Comparison of ENCODE assay signal across 10 mouse cellular contexts in genomic region chr8:105169582-105169981, GRCm38 (mm10). TPM values are rescaled to one million over a fixed set of nuclear protein-coding genes. Genes with fewer than 3 reads are reported as not detected.
A peak's percentile ranks its signal among the peaks of the same experiment; 100 is the strongest.
DNase-seq lines count a peak whose midpoint lies in the region; ATAC-seq and TF ChIP-seq lines count a peak whose summit lies in the region.
"Had no signal": no experiment of that assay in that cellular context is flagged by ENCODE, and none has a peak within 500 bp of the region (broad histone marks: within the 10 kb centered on the region; RNA-seq: fewer than 3 reads in every experiment).

No protein-coding gene starts in this region.

- H3K36me3 ChIP-seq in forebrain, embryonic 10.5 days (replicated peaks) = peaks cover 11% of the 10 kb centered on the region
- no peaks in the 10 kb centered on the region for H3K36me3 ChIP-seq in forebrain, postnatal 0 days (ENCODE audit: insufficient read depth)
- H3K36me3 ChIP-seq in kidney, postnatal 0 days (ENCODE audit: insufficient read depth, low read length) = no peaks in the 10 kb centered on the region
- H3K36me3 ChIP-seq in embryonic facial prominence, embryonic 15.5 days = no peaks in the 10 kb centered on the region
- H3K36me3 ChIP-seq in macrophage (ENCODE audit: inconsistent target) = no peaks in the 10 kb centered on the region

- peak overlapping the region; percentile 93 for H3K4me3 ChIP-seq in forebrain, embryonic 10.5 days
- no peak overlapping the region for H3K4me3 ChIP-seq in forebrain, postnatal 0 days (ENCODE audit: low read depth, low read length)
- H3K4me3 ChIP-seq in kidney, postnatal 0 days (replicated peaks; ENCODE audit: low read depth, low read length) = peak overlapping the region; percentile 68; the same call in 1 of the 2 replicates
- no peak overlapping the region for H3K4me3 ChIP-seq in embryonic facial prominence, embryonic 15.5 days (replicated peaks)
- peak overlapping the region; percentile 33; the same call in 1 of the 2 replicates for H3K4me3 ChIP-seq in macrophage (ENCODE audit: inconsistent target)

- H3K27me3 ChIP-seq in forebrain, embryonic 10.5 days (ENCODE audit: poor library complexity, severe bottlenecking) = no peaks in the 10 kb centered on the region
- H3K27me3 ChIP-seq in forebrain, postnatal 0 days (ENCODE audit: insufficient read depth, low read length) = no peaks in the 10 kb centered on the region
- no peaks in the 10 kb centered on the region for H3K27me3 ChIP-seq in kidney, postnatal 0 days (ENCODE audit: insufficient read depth, low read length)
- no peaks in the 10 kb centered on the region for H3K27me3 ChIP-seq in embryonic facial prominence, embryonic 15.5 days

- WGBS in forebrain, embryonic 10.5 days = 49% methylated on average over 3 of the region's 3 CpGs
- WGBS in forebrain, postnatal 0 days = 39% methylated on average over 3 of the region's 3 CpGs
- 43% methylated on average over 3 of the region's 3 CpGs for WGBS in kidney, postnatal 0 days
- WGBS in embryonic facial prominence, embryonic 15.5 days = 34% methylated on average over 3 of the region's 3 CpGs
- 67% methylated on average over 3 of the region's 3 CpGs for WGBS in macrophage (ENCODE audit: missing documents)

- H3K4me1 ChIP-seq in forebrain, embryonic 10.5 days = peaks cover 39% of the 10 kb centered on the region
- no peaks in the 10 kb centered on the region for H3K4me1 ChIP-seq in forebrain, postnatal 0 days (ENCODE audit: insufficient read depth)
- no peaks in the 10 kb centered on the region; the same call in 1 of the 2 replicates for H3K4me1 ChIP-seq in kidney, postnatal 0 days (replicated peaks; ENCODE audit: insufficient read depth, low read length)
- peaks cover 22% of the 10 kb centered on the region for H3K4me1 ChIP-seq in embryonic facial prominence, embryonic 15.5 days

- TF ChIP-seq CTCF in forebrain, postnatal 0 days (IDR thresholded peaks at IDR 0.05; ENCODE audit: low read depth) = no peak
- TF ChIP-seq CTCF in kidney, postnatal 0 days (IDR thresholded peaks at IDR 0.05; ENCODE audit: low read depth) = no peak

- H3K9me3 ChIP-seq in forebrain, embryonic 10.5 days = no peaks in the 10 kb centered on the region
- H3K9me3 ChIP-seq in forebrain, postnatal 0 days (ENCODE audit: low read length) = no peaks in the 10 kb centered on the region
- H3K9me3 ChIP-seq in kidney, postnatal 0 days (replicated peaks; ENCODE audit: low read length) = no peaks in the 10 kb centered on the region
- H3K9me3 ChIP-seq in embryonic facial prominence, embryonic 15.5 days (replicated peaks) = no peaks in the 10 kb centered on the region

- no peak for DNase-seq in forebrain, embryonic 10.5 days (ENCODE audit: extremely low spot score, low spot score)
- DNase-seq in forebrain, postnatal 0 days = no peak
- DNase-seq in kidney, postnatal 0 days (ENCODE audit: low spot score) = no peak
- no peak for DNase-seq in kidney, postnatal 14 days
- DNase-seq in embryo, embryonic 11 days = no peak
- DNase-seq in gastrocnemius, postnatal 10 days = no peak

- H3K4me2 ChIP-seq in forebrain, postnatal 0 days (ENCODE audit: low read depth) = no peak overlapping the region
- H3K4me2 ChIP-seq in kidney, postnatal 0 days (ENCODE audit: low read length) = peak overlapping the region; percentile 68
- peak overlapping the region; percentile 61; the same call in 1 of the 2 replicates for H3K4me2 ChIP-seq in embryonic facial prominence, embryonic 15.5 days (replicated peaks)

- ATAC-seq in forebrain, postnatal 0 days = no peak
- no peak for ATAC-seq in kidney, postnatal 0 days (replicated peaks; ENCODE audit: low FRiP score, low read depth)
- no peak for ATAC-seq in embryonic facial prominence, embryonic 15.5 days (ENCODE audit: insufficient number of reproducible peaks, low FRiP score, low TSS enrichment, low read depth)

- no peak overlapping the region for H3K9ac ChIP-seq in forebrain, postnatal 0 days
- no peak overlapping the region for H3K9ac ChIP-seq in kidney, postnatal 0 days (ENCODE audit: low read depth, low read length)
- H3K9ac ChIP-seq in embryonic facial prominence, embryonic 15.5 days = no peak overlapping the region

- H3K27ac ChIP-seq in forebrain, embryonic 10.5 days = peak overlapping the region; percentile 99
- H3K27ac ChIP-seq in forebrain, postnatal 0 days (ENCODE audit: low read depth, low read length) = no peak overlapping the region
- H3K27ac ChIP-seq in kidney, postnatal 0 days = no peak overlapping the region
- no peak overlapping the region for H3K27ac ChIP-seq in embryonic facial prominence, embryonic 15.5 days (replicated peaks)
- no peak overlapping the region for H3K27ac ChIP-seq in macrophage

- peaks cover 24% of the 10 kb centered on the region for H3K79me2 ChIP-seq in macrophage (ENCODE audit: inconsistent target)

RNA-seq across cellular contexts. Expression of gene Cbfb, which starts 0.9 kb away (rescaled TPM):
- polyA plus RNA-seq in forebrain, embryonic 10.5 days (2016; fragmentation: Nextera tagmentation; extraction: Ambion mirVana) = 51.8 and 52.1 TPM in 2 replicates
- total RNA-seq in forebrain, postnatal 0 days (2014; rRNA removed) = 56.4 and 65.6 TPM in 2 replicates
- polyA plus RNA-seq in forebrain, postnatal 0 days (2015; fragmentation: Nextera tagmentation; extraction: Ambion mirVana) = 23.5 and 29.9 TPM in 2 replicates
- 59.6 and 59.7 TPM in 2 replicates for polyA plus RNA-seq in kidney, postnatal 0 days (2015; fragmentation: Nextera tagmentation; extraction: Ambion mirVana)
- polyA plus RNA-seq in embryonic facial prominence, embryonic 15.5 days (2015; fragmentation: Nextera tagmentation; extraction: Ambion mirVana) = 79.1 and 81.6 TPM in 2 replicates
- total RNA-seq in macrophage (2018; cell fraction: chromatin; rRNA removed) = 100 to 1,000 TPM in 1 of 26 experiments, 10 to 100 TPM in 25; 45.3 to 102 (median 68.9) TPM
- total RNA-seq in macrophage (2018; cell fraction: cytosol; rRNA removed) = 10 to 100 TPM; 47.6 to 72.0 (median 56.4) TPM
- 100 to 1,000 TPM in 2 of 26 experiments, 10 to 100 TPM in 24; 41.3 to 104 (median 67.4) TPM for total RNA-seq in macrophage (2018; cell fraction: nucleus; rRNA removed)
- polyA plus RNA-seq in macrophage (2018) = 59.1 to 125 TPM (median 65.1 TPM) in 3 replicates
- total RNA-seq in gastrocnemius, postnatal 10 days (2021) = 10 to 100 TPM; 39.8 to 46.9 TPM

RNA-seq across cellular contexts. Expression of gene Ces4a, which starts 38.0 kb away (rescaled TPM):
- not detected in 2 replicates for polyA plus RNA-seq in forebrain, embryonic 10.5 days (2016; fragmentation: Nextera tagmentation; extraction: Ambion mirVana)
- 0.10 TPM in 1 of 2 replicates, not detected in the other for total RNA-seq in forebrain, postnatal 0 days (2014; rRNA removed)
- 0.05 TPM in 1 of 2 replicates, not detected in the other for polyA plus RNA-seq in forebrain, postnatal 0 days (2015; fragmentation: Nextera tagmentation; extraction: Ambion mirVana)
- not detected in 2 replicates for polyA plus RNA-seq in kidney, postnatal 0 days (2015; fragmentation: Nextera tagmentation; extraction: Ambion mirVana)
- not detected in 2 replicates for polyA plus RNA-seq in embryonic facial prominence, embryonic 15.5 days (2015; fragmentation: Nextera tagmentation; extraction: Ambion mirVana)
- not detected for total RNA-seq in macrophage (2018; cell fraction: chromatin; rRNA removed)
- not detected for total RNA-seq in macrophage (2018; cell fraction: cytosol; rRNA removed)
- total RNA-seq in macrophage (2018; cell fraction: nucleus; rRNA removed) = not detected
- not detected in 3 replicates for polyA plus RNA-seq in macrophage (2018)
- total RNA-seq in gastrocnemius, postnatal 10 days (2021) = not detected
- polyA plus RNA-seq: liver, embryonic 16.5 days; spleen, adult 2 months had no signal

RNA-seq across cellular contexts. Expression of gene D230025D16Rik, which starts 55.4 kb away (rescaled TPM):
- polyA plus RNA-seq in forebrain, embryonic 10.5 days (2016; fragmentation: Nextera tagmentation; extraction: Ambion mirVana) = 23.0 and 24.4 TPM in 2 replicates
- total RNA-seq in forebrain, postnatal 0 days (2014; rRNA removed) = 37.1 and 40.7 TPM in 2 replicates
- polyA plus RNA-seq in forebrain, postnatal 0 days (2015; fragmentation: Nextera tagmentation; extraction: Ambion mirVana) = 22.0 and 25.5 TPM in 2 replicates
- 19.2 and 20.6 TPM in 2 replicates for polyA plus RNA-seq in kidney, postnatal 0 days (2015; fragmentation: Nextera tagmentation; extraction: Ambion mirVana)
- 24.9 and 26.1 TPM in 2 replicates for polyA plus RNA-seq in embryonic facial prominence, embryonic 15.5 days (2015; fragmentation: Nextera tagmentation; extraction: Ambion mirVana)
- total RNA-seq in macrophage (2018; cell fraction: chromatin; rRNA removed) = 10 to 100 TPM; 12.5 to 66.8 (median 40.9) TPM
- total RNA-seq in macrophage (2018; cell fraction: cytosol; rRNA removed) = 10 to 100 TPM in 25 of 26 experiments, 1 to 10 TPM in 1; 9.8 to 26.8 (median 19.0) TPM
- total RNA-seq in macrophage (2018; cell fraction: nucleus; rRNA removed) = 10 to 100 TPM; 14.2 to 65.6 (median 26.7) TPM
- polyA plus RNA-seq in macrophage (2018) = 15.2 to 26.7 TPM (median 16.3 TPM) in 3 replicates
- total RNA-seq in gastrocnemius, postnatal 10 days (2021) = 10 to 100 TPM; 16.1 to 18.4 TPM

Comparison
In these comparisons a context has a peak if more than half of its experiments do, and no peak if none do; other contexts are left out.
1. H3K4me3 ChIP-seq: peak in forebrain, embryonic 10.5 days (single experiment), kidney, postnatal 0 days (single experiment) and macrophage (single experiment); none in forebrain, postnatal 0 days (single experiment) and embryonic facial prominence, embryonic 15.5 days (single experiment).